42 mouse cellular contexts compared by ENCODE assay signal in genomic region chrX:103388131-103388530, GRCm38 (mm10). TPM values are rescaled to one million over a fixed set of nuclear protein-coding genes. Genes with fewer than 3 reads are reported as not detected.
"Had no signal": no experiment of that assay in that cellular context is flagged by ENCODE, and none has a peak within 500 bp of the region (broad histone marks: within the 10 kb centered on the region; RNA-seq: fewer than 3 reads in every experiment).

No protein-coding gene starts in this region.

- H3K4me1 ChIP-seq: heart, embryonic 10.5 days; heart, embryonic 12.5 days; heart, embryonic 13.5 days; heart, embryonic 15.5 days; hindbrain, embryonic 10.5 days; hindbrain, embryonic 12.5 days; hindbrain, embryonic 13.5 days; hindbrain, embryonic 15.5 days; intestine, embryonic 15.5 days; kidney, embryonic 15.5 days had no signal

- ATAC-seq: hindbrain, embryonic 16.5 days; hindbrain, postnatal 0 days; inflammation-experienced regulatory T-cells, adult 6 months; intestine, embryonic 15.5 days; intestine, embryonic 16.5 days; intestine, postnatal 0 days had no signal

- H3K4me3 ChIP-seq: heart, embryonic 10.5 days; heart, embryonic 12.5 days; heart, embryonic 13.5 days; heart, embryonic 15.5 days; hindbrain, embryonic 10.5 days; hindbrain, embryonic 12.5 days; hindbrain, embryonic 13.5 days; hindbrain, embryonic 15.5 days; intestine, embryonic 15.5 days; kidney, embryonic 15.5 days; layer of hippocampus, adult 2 months had no signal

- H3K9ac ChIP-seq: heart, embryonic 12.5 days; heart, embryonic 13.5 days; heart, embryonic 15.5 days; hindbrain, embryonic 12.5 days; hindbrain, embryonic 13.5 days; hindbrain, embryonic 14.5 days; hindbrain, embryonic 15.5 days; intestine, embryonic 15.5 days; kidney, embryonic 15.5 days had no signal

- H3K36me3 ChIP-seq: heart, embryonic 10.5 days; heart, embryonic 12.5 days; heart, embryonic 13.5 days; heart, embryonic 15.5 days; hindbrain, embryonic 10.5 days; hindbrain, embryonic 12.5 days; hindbrain, embryonic 13.5 days; hindbrain, embryonic 15.5 days; intestine, embryonic 15.5 days; kidney, embryonic 15.5 days had no signal

- H3K27ac ChIP-seq: heart, embryonic 10.5 days; heart, embryonic 13.5 days; heart, embryonic 15.5 days; hindbrain, embryonic 10.5 days; hindbrain, embryonic 12.5 days; hindbrain, embryonic 13.5 days; hindbrain, embryonic 14.5 days; hindbrain, embryonic 15.5 days; hindbrain, postnatal 0 days; intestine, embryonic 15.5 days; kidney, embryonic 15.5 days; kidney, postnatal 0 days; layer of hippocampus, adult 2 months had no signal

- DNase-seq: heart, postnatal 10 days; heart, postnatal 14 days; heart, postnatal 36 days; heart, postnatal 4 days; kidney, adult 11 months; kidney, adult 18-20 months; kidney, adult 2 months; kidney, adult 8-10 months; kidney, adult 9 months; kidney, postnatal 10 days; kidney, postnatal 14 days; kidney, postnatal 25 days; kidney, postnatal 36 days; kidney, postnatal 4 days; layer of hippocampus, adult 9-11 months; layer of hippocampus, postnatal 36 days had no signal

- H3K9me3 ChIP-seq: heart, embryonic 10.5 days; heart, embryonic 12.5 days; heart, embryonic 13.5 days; heart, embryonic 15.5 days; hindbrain, embryonic 10.5 days; hindbrain, embryonic 12.5 days; hindbrain, embryonic 13.5 days; hindbrain, embryonic 15.5 days; intestine, embryonic 15.5 days; kidney, embryonic 15.5 days had no signal

- H3K4me2 ChIP-seq: heart, embryonic 11.5 days; heart, embryonic 12.5 days; heart, embryonic 13.5 days; heart, embryonic 15.5 days; hindbrain, embryonic 12.5 days; hindbrain, embryonic 13.5 days; hindbrain, embryonic 14.5 days; hindbrain, embryonic 15.5 days; intestine, embryonic 15.5 days; kidney, embryonic 15.5 days had no signal

- H3K27me3 ChIP-seq: intestine, embryonic 15.5 days had no signal

RNA-seq across cellular contexts. Expression of gene Tsx, which starts 26.1 kb away (rescaled TPM):
- polyA plus RNA-seq: heart, embryonic 10.5 days; heart, embryonic 12.5 days; heart, embryonic 13.5 days; heart, embryonic 14.5 days; heart, embryonic 16.5 days; heart, postnatal 0 days; hindbrain, embryonic 10.5 days; hindbrain, embryonic 12.5 days; kidney, embryonic 14.5 days had no signal

RNA-seq across cellular contexts. Expression of gene Gm26992, which starts 33.7 kb away (rescaled TPM):
- polyA plus RNA-seq: heart, embryonic 10.5 days; heart, embryonic 11.5 days; heart, embryonic 12.5 days; heart, embryonic 13.5 days; heart, embryonic 14.5 days; heart, embryonic 15.5 days; heart, embryonic 16.5 days; heart, postnatal 0 days; hindbrain, embryonic 10.5 days; hindbrain, embryonic 11.5 days; hindbrain, embryonic 12.5 days; hindbrain, embryonic 13.5 days; hindbrain, embryonic 14.5 days; hindbrain, embryonic 15.5 days; hindbrain, embryonic 16.5 days; hindbrain, postnatal 0 days; inflammation-experienced regulatory T-cells, adult 6 months; intestine, embryonic 14.5 days; intestine, embryonic 15.5 days; intestine, embryonic 16.5 days; intestine, postnatal 0 days; kidney, adult 2 months; kidney, embryonic 14.5 days; kidney, embryonic 15.5 days; kidney, embryonic 16.5 days; kidney, postnatal 0 days had no signal
